Mouse (Mus musculus): ENCODE measurements around the gene Zfp365. TPM values are rescaled to one million over a fixed set of nuclear protein-coding genes. Genes with fewer than 3 reads are reported as not detected.

Zfp365 gene
- polyA plus RNA-seq, 1 experiment, result 0.57 TPM

- Histone ChIP-seq H3K27ac (ENCODE audit: control insufficient read depth, insufficient read depth, low read depth, low read length, poor library complexity) (no peak overlapping the region), H3K4me1 (ENCODE audit: control insufficient read depth, insufficient read depth, low read length) (no peaks in the 10 kb centered on the region; the same call in 1 of the 2 replicates), H3K4me3 (replicated peaks; ENCODE audit: control insufficient read depth, low read depth, low read length) (no peak overlapping the region)
- no peak for TF ChIP-seq POLR2A (IDR thresholded peaks at IDR 0.05; ENCODE audit: borderline replicate concordance, control insufficient read depth, low read depth, low read length)
- TF ChIP-seq CTCF (IDR thresholded peaks at IDR 0.05; ENCODE audit: control insufficient read depth, insufficient read depth, low read length), result no peak
- 69% methylated on average over 4 of the region's 4 CpGs for WGBS
These were observed 13.3 kb downstream of the Zfp365 start for GRCm38 (mm10) chr10:67898949-67899675.

GRCm38 (mm10) chr10:67898355-67898935, 14.0 kb downstream of the Zfp365 start:
- Histone ChIP-seq H3K27ac (ENCODE audit: control insufficient read depth, insufficient read depth, low read depth, low read length, poor library complexity) (no peak overlapping the region), H3K4me1 (ENCODE audit: control insufficient read depth, insufficient read depth, low read length) (no peaks in the 10 kb centered on the region; the same call in 1 of the 2 replicates), H3K4me3 (replicated peaks; ENCODE audit: control insufficient read depth, low read depth, low read length) (no peak overlapping the region)
- 78% methylated on average over 9 of the region's 9 CpGs for WGBS
- TF ChIP-seq CTCF (IDR thresholded peaks at IDR 0.05; ENCODE audit: control insufficient read depth, insufficient read depth, low read length) (no peak), POLR2A (IDR thresholded peaks at IDR 0.05; ENCODE audit: borderline replicate concordance, control insufficient read depth, low read depth, low read length) (no peak)

- Histone ChIP-seq H3K4me1 (ENCODE audit: control insufficient read depth, insufficient read depth, low read length) (no peaks in the 10 kb centered on the region; the same call in 1 of the 2 replicates), H3K27ac (ENCODE audit: control insufficient read depth, insufficient read depth, low read depth, low read length, poor library complexity) (no peak overlapping the region), H3K4me3 (replicated peaks; ENCODE audit: control insufficient read depth, low read depth, low read length) (no peak overlapping the region)
- TF ChIP-seq POLR2A (IDR thresholded peaks at IDR 0.05; ENCODE audit: borderline replicate concordance, control insufficient read depth, low read depth, low read length) (no peak), CTCF (IDR thresholded peaks at IDR 0.05; ENCODE audit: control insufficient read depth, insufficient read depth, low read length) (no peak)
- 79% methylated on average over 6 of the region's 6 CpGs for WGBS
These were observed 15.2 kb downstream of the Zfp365 start for GRCm38 (mm10) chr10:67897281-67897680.

GRCm38 (mm10) chr10:67894683-67895082, 17.8 kb downstream of the Zfp365 start:
- WGBS, result 90% methylated on average over 7 of the region's 7 CpGs

GRCm38 (mm10) chr10:67894059-67894458, 18.4 kb downstream of the Zfp365 start:
- Histone ChIP-seq H3K4me1 (ENCODE audit: control insufficient read depth, insufficient read depth, low read length) (no peaks in the 10 kb centered on the region), H3K4me3 (replicated peaks; ENCODE audit: control insufficient read depth, low read depth, low read length) (no peak overlapping the region), H3K27ac (ENCODE audit: control insufficient read depth, insufficient read depth, low read depth, low read length, poor library complexity) (no peak overlapping the region)
- TF ChIP-seq POLR2A (IDR thresholded peaks at IDR 0.05; ENCODE audit: borderline replicate concordance, control insufficient read depth, low read depth, low read length) (no peak), CTCF (IDR thresholded peaks at IDR 0.05; ENCODE audit: control insufficient read depth, insufficient read depth, low read length) (no peak)
- 83% methylated on average over 8 of the region's 8 CpGs for WGBS

More at GRCm38 (mm10) chr10:67894683-67895082, 17.8 kb downstream of the Zfp365 start:
- TF ChIP-seq POLR2A (IDR thresholded peaks at IDR 0.05; ENCODE audit: borderline replicate concordance, control insufficient read depth, low read depth, low read length) (no peak), CTCF (IDR thresholded peaks at IDR 0.05; ENCODE audit: control insufficient read depth, insufficient read depth, low read length) (no peak)
- Histone ChIP-seq H3K27ac (ENCODE audit: control insufficient read depth, insufficient read depth, low read depth, low read length, poor library complexity) (no peak overlapping the region), H3K4me1 (ENCODE audit: control insufficient read depth, insufficient read depth, low read length) (no peaks in the 10 kb centered on the region), H3K4me3 (replicated peaks; ENCODE audit: control insufficient read depth, low read depth, low read length) (no peak overlapping the region)

- TF ChIP-seq CTCF (IDR thresholded peaks at IDR 0.05; ENCODE audit: control insufficient read depth, insufficient read depth, low read length) (no peak), POLR2A (IDR thresholded peaks at IDR 0.05; ENCODE audit: borderline replicate concordance, control insufficient read depth, low read depth, low read length) (no peak)
- no peak overlapping the region for H3K27ac ChIP-seq (ENCODE audit: control insufficient read depth, insufficient read depth, low read depth, low read length, poor library complexity)
- H3K4me1 ChIP-seq (ENCODE audit: control insufficient read depth, insufficient read depth, low read length), result no peaks in the 10 kb centered on the region
- no peak overlapping the region for H3K4me3 ChIP-seq (replicated peaks; ENCODE audit: control insufficient read depth, low read depth, low read length)
- WGBS, result 89% methylated on average over 10 of the region's 10 CpGs
These were observed 19.2 kb downstream of the Zfp365 start for GRCm38 (mm10) chr10:67893226-67893625.

GRCm38 (mm10) chr10:67891126-67891525, 21.3 kb downstream of the Zfp365 start:
- TF ChIP-seq CTCF (IDR thresholded peaks at IDR 0.05; ENCODE audit: control insufficient read depth, insufficient read depth, low read length) (no peak), POLR2A (IDR thresholded peaks at IDR 0.05; ENCODE audit: borderline replicate concordance, control insufficient read depth, low read depth, low read length) (no peak)
- Histone ChIP-seq H3K27ac (ENCODE audit: control insufficient read depth, insufficient read depth, low read depth, low read length, poor library complexity) (no peak overlapping the region), H3K4me3 (replicated peaks; ENCODE audit: control insufficient read depth, low read depth, low read length) (no peak overlapping the region), H3K4me1 (ENCODE audit: control insufficient read depth, insufficient read depth, low read length) (no peaks in the 10 kb centered on the region)
- WGBS, result 82% methylated on average over 6 of the region's 6 CpGs

- Histone ChIP-seq H3K27ac (ENCODE audit: control insufficient read depth, insufficient read depth, low read depth, low read length, poor library complexity) (no peak overlapping the region), H3K4me3 (replicated peaks; ENCODE audit: control insufficient read depth, low read depth, low read length) (no peak overlapping the region), H3K4me1 (ENCODE audit: control insufficient read depth, insufficient read depth, low read length) (no peaks in the 10 kb centered on the region)
- 80% methylated on average over 10 of the region's 10 CpGs for WGBS
- no peak for TF ChIP-seq CTCF (IDR thresholded peaks at IDR 0.05; ENCODE audit: control insufficient read depth, insufficient read depth, low read length)
- no peak for TF ChIP-seq POLR2A (IDR thresholded peaks at IDR 0.05; ENCODE audit: borderline replicate concordance, control insufficient read depth, low read depth, low read length)
These were observed 24.5 kb downstream of the Zfp365 start for GRCm38 (mm10) chr10:67887971-67888370.

Measured in bone marrow, adult 2 months (tissue).